Mouse (Mus musculus): ENCODE results near the gene Kdm4c. TPM values are rescaled to one million over a fixed set of nuclear protein-coding genes. Genes with fewer than 3 reads are reported as not detected.
"Not testable (repeated sequence)": the region's sequence is repeated elsewhere in the genome, so short reads cannot be mapped to it uniquely, and the experiment has no call there.

The Kdm4c gene
- 10 to 100 TPM; 27.2 to 28.4 TPM for total RNA-seq (2021)
- long read RNA-seq, full-length matches to known transcripts: 17 of 29 reads
- long read RNA-seq, partial matches to known transcripts: 6 of 29 reads
- long read RNA-seq, other reads (novel, unspliced or antisense): 6 of 29 reads

DNA sequence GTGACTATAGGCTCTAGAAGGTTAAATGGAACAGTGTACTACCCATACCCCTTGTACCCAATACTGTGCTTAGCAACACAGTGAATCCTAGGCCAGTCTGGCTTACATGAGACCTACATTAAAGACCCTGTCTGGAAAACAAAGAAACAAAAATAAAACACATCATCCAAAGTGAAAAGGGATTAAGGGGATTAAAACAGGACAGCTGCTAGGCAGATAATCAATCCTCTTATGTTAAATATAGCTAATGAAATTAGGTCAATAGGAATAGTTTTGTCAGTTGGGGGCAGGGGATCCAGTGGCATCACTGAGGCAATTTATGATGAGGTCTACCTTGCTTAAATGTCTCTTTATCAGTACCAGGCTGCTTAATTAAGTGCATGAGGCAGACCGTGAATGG is at the start of gene Kdm4c:
Gene Kdm4c (plus strand): TSS at position 322 of the 400 bp plus-strand sequence.
- DNase-seq (ENCODE audit: low spot score in 2 of 2): no peak

DNA sequence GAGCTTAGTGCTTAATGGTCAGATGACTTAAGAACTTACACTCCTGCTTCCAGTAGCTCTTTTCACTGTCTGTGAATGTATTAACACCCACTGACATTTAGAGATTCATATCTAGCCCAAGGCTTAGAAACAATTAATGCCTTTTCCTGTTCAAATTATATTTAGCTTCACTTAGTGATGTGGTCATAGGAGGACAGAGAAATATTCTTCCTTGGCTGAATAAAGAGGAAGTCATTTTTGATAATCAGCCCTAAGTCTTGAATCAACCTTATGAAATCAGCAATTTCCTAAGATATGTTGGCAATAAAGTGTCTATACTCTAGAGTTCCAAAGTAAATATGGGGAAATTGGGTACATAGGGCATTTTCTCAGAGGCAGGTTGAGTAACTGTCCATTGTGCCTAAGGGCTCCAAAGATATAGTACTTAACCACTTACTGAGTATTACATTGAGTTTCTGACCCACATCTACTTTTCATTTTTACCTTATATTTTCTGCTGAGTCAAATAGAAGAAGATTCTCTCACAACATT is 41.0 kb upstream of the Kdm4c start:
- no peak for DNase-seq (ENCODE audit: low spot score in 2 of 2)

- DNase-seq (ENCODE audit: low spot score in 2 of 2): not testable (repeated sequence)
Observed at GRCm38 (mm10) chr4:74221780-74222179, 20.5 kb upstream of the Kdm4c start.

DNA sequence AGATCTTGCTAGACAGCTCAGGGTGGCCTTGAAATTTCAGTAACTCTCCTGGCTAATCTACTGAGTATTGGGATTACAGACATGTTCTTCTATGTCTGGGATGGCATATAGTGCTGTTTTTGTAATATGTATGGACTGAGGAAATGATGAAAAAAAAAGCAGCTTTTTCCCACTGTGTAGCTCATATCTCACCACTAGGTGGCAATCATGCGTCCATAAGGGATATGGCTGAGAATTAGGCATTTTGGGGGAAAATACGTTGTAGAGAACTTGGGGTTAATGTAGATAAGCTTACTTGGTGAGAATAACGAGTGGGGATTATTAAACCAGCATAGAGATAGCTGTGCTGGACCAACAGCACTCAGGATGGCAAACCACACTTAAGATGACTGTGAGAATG is 19.9 kb upstream of the Kdm4c start:
- DNase-seq (ENCODE audit: low spot score in 2 of 2): peak in 1 of 2 experiments; percentile 20

DNA sequence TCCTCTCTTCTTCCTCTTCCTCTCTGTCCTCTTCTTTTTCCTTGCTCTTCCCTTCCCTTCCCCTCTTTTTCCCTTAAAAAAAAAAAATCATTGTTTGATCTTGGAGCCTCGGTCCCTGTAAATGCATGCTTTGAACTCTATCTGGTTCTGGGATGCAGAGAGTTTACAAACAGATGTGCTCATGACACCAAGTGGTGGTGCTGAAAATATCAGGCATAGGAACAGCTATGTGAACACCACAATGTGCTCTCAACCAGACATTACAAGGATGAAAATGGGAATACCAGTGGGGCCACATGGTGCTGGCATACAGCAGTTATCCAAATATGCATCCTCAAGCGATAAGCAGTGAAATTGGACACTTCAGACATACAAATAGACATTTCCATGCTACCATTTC is 18.1 kb upstream of the Kdm4c start:
- no peak for DNase-seq (ENCODE audit: low spot score in 2 of 2)

- DNase-seq (ENCODE audit: low spot score in 2 of 2): no peak
Observed at GRCm38 (mm10) chr4:74230994-74231393, 11.3 kb upstream of the Kdm4c start.

DNA sequence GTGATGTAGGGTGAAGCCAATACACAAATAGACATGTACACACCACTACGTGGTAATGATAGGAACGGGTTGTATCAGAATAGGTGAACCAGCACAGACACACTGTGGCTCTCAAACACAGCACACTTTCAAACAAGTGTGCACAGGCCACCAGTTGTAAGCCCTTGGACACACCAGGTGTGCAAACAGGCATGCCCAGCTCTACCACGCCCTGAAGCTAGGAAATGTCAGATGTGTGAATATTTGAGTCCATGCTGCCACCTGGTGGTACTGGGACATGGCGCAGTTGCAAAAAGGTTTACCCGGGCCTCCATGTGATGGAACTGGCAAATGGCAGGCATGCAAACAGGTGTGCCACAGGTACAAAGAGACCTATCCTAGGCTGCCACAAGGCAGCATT is 10.9 kb upstream of the Kdm4c start:
- peak in 1 of 2 experiments; percentile 64 for DNase-seq (ENCODE audit: low spot score in 2 of 2)

GRCm38 (mm10) chr4:74233534-74233933 is 8.8 kb upstream of the Kdm4c start:
- DNase-seq (ENCODE audit: low spot score in 2 of 2): peak in 1 of 2 experiments; percentile 36

DNA sequence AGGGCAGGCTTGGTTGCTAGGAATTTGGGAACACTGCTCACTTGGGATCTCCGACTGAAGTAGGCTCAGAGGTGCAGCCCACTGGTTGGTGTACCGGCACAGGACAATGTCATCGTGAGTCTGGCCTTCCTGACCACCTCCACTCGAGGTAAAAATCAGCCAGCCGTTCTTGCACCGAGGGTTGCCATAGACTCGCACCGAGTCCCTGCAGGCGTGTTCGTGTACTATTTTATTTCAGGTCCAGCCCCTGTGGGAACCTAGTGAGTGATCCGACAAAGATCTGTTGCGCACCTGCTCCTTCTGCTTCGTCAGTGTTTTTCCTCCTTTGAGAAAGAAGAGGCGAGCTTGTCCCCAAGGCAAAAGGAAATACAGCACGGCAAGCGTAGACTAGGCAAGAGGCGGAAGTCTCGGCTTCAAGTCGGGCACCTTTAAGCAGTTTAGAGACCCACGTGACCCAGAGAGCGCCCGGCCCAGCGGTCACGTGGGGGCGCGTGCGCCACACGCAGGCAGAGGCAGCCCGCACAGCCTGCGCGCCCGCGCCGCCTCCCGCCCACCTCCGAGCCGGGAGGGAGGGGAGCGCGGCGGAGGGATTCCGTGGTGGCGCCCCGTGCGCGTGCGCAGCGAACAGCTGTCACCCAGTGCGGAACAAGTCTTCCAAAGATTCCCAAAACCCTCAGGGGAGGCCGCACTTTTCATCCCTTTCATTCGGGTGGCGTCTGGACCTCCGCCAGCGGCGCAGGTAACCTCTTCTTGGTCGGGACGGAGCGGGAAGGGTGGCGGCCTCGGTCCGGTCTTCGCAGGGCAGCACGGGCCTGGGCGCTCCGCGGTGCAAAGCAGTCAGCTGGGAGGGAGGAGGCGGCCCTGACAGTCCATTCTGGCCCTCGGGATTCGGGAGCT is 9.3 kb downstream of the Kdm4c start:
- DNase-seq (ENCODE audit: low spot score in 2 of 2): peak; percentile 96 to 98

GRCm38 (mm10) chr4:74252245-74253105 is 10.2 kb downstream of the Kdm4c start:
- peak; percentile 44 to 71 for DNase-seq (ENCODE audit: low spot score in 2 of 2)

DNA sequence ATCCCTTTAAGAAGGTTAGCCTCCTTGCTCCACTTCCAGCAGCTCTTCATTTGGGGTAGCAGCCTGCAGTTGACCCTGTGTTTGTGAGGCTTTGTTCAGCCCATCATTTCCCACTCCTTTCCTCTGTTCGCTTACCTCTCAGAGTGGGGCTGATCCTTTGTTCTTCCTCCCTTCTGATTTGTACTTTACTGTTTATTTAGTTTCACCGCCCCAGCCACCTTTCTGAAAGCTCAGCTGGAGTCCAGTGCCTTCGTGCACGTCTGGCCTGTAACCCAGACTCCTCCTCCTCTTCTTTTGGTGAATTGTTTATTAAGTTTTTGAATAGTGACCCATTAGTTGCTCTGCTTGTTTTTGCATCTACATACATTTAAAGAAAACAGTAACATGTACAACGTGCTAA is 15.6 kb downstream of the Kdm4c start:
- DNase-seq (ENCODE audit: low spot score in 2 of 2): no peak

DNA sequence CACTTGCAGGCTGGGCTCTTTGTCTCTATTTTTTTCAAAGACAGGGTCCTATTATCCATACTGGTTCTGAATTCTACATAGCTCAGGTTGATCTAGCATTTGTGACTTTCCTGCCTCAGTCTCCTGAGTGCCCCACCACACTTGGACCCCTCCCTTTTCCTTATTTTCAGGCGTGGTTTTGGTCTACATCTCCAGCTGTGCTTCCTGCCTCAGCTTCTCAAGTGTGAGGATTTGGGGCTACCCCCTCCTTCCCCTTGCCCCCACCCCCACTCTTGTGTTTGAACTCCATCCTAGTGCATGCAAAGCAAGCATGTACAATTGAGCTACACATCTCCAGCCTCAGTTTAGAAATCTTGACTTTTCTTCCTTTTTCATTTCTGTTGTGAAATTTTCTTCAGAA is 16.2 kb downstream of the Kdm4c start:
- DNase-seq (ENCODE audit: low spot score in 2 of 2): no peak

DNA sequence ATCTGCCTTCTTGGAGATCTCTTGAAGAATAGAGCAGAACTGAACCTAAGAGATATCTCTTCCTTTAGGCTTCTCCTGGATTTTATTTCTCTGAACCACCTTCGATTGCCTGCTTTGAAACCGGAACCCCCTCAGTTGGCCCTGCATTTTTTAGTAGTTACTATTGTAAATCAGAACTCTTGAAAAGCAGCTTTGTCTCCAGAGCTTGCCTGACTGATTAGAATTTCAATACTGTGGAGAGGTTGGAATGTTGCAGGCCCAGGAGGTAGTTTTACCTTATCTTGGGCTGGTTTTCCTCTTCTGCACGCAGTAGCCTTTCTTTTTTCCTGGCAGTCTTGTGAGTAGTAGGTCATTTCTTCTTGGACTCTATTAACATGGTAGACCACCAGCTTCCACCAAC is 17.0 kb downstream of the Kdm4c start:
- DNase-seq (ENCODE audit: low spot score in 2 of 2): no peak

DNA sequence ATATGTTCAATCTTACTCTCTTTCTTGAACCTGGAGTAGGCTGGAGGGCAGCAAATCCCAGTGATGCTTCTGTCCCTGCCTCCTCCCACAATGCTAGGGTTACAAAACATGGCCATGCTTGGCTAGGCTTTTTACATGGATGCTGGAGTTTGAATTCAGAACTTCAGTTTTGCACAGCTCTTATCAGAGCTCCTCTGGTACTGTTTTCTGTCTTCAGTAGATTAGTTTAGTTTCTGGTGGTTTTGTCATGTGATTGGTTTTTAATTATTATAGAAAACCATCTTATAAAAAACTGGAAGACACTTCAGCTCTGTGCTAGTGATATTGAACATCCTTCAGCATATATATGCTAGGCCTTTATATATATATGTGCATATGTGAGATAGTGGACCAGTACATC is 19.6 kb downstream of the Kdm4c start:
- no peak for DNase-seq (ENCODE audit: low spot score in 2 of 2)

GRCm38 (mm10) chr4:74264428-74264955 is 22.2 kb downstream of the Kdm4c start:
- DNase-seq (ENCODE audit: low spot score in 2 of 2): no peak

DNA sequence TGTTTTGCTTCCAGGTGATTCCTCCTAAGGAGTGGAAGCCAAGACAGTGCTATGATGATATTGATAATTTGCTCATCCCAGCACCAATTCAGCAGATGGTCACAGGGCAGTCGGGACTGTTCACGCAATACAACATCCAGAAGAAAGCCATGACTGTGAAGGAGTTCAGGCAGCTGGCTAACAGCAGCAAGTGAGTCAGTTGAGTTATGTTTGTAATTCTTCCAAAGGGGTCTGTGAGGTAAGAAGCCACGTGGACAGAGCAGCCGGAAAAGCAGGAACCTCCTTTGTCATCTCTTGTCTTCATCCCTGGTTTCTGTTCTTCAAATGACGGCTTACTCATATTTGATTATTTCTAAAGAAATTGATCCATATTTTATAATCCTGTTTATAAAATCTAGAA is 28.9 kb downstream of the Kdm4c start:
- no peak for DNase-seq (ENCODE audit: low spot score in 2 of 2)

GRCm38 (mm10) chr4:74277486-74277885 is 35.2 kb downstream of the Kdm4c start:
- no peak for DNase-seq (ENCODE audit: low spot score in 2 of 2)

DNA sequence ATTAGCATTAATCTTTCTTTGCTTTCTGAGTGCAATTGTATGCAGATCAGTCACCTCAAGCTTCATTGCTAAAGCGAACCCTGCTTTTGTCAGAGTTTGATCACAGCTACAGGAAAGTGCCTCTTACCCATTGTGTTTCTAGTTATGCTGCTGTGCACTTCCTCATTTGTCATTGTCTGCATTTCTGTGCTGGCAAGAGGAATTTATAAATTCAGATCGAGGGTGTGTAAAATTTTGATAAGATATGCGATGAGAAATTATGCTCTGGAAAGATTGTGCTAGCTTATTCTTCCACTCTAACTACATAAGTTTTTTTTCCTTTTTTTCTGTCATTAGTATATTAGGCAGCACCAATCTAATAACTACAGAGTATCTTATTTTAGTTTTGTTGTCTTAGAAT is 37.9 kb downstream of the Kdm4c start:
- no peak for DNase-seq (ENCODE audit: low spot score in 2 of 2)

GRCm38 (mm10) chr4:74287851-74288250 is 45.6 kb downstream of the Kdm4c start:
- no peak for DNase-seq (ENCODE audit: low spot score in 2 of 2)

GRCm38 (mm10) chr4:74294726-74295125 is 52.4 kb downstream of the Kdm4c start:
- DNase-seq (ENCODE audit: low spot score in 2 of 2): no peak

Measured in layer of hippocampus, adult 18-20 months (tissue).